Mouse (Mus musculus): Measurements from ENCODE around the gene Maml2. TPM values are rescaled to one million over a fixed set of nuclear protein-coding genes. Genes with fewer than 3 reads are reported as not detected.

Gene Maml2
- polyA plus RNA-seq (2012; fragmentation: generic; extraction: Trizol), result 1.3 TPM

DNA sequence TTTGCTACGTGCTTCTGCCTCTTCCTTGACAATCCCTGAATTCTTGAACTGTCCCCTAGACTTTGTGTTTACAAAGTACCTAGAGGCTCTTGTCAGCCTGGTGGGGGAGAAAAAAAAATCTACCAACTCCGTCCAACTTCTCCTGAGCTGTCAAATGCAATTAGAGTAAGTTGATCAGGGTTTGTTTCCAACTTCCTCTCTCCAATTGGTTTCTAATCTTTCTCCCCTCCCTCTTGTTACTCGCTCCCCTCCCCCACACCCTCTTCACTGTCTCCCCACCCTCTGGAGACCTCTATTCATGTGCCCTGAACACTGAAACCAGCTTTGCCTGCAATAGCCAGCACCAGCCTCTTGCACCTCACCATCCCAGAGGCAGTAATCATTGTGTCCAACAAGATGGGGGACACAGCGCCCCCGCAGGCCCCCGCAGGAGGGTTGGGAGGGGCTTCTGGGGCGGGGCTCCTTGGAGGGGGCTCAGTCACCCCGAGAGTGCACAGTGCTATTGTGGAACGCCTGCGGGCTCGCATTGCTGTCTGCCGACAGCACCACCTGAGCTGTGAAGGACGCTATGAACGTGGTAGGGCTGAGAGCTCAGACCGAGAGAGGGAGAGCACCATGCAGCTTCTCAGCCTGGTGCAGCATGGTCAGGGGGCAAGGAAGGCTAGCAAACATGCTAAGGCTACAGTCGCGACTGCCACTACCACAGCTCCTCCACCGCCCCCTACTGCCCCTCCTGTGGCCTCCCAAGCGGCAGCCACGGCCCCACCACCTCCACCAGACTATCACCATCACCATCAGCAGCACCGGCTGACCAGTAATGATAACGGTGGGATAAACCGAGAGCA, at the start of gene Maml2:
Maml2 (plus strand) TSS at position 290 of the 845 bp plus-strand sequence.
- Histone ChIP-seq H3ac (ENCODE audit: control insufficient read depth, insufficient read length) (peak within 1 kb of the TSS; percentile 14), H3K4me2 (ENCODE audit: low read depth) (peak within 1 kb of the TSS; percentile 83), H3K27me3 (ENCODE audit: control insufficient read depth, insufficient read depth, insufficient read length) (no peaks in the 10 kb centered on the region), H3K79me2 (ENCODE audit: control insufficient read depth, insufficient read depth) (no peaks in the 10 kb centered on the region), H3K4me3 (peak within 1 kb of the TSS; percentile 68), H3K36me3 (ENCODE audit: control insufficient read depth, insufficient read depth) (no peaks in the 10 kb centered on the region)
- TF ChIP-seq REST (IDR thresholded peaks at IDR 0.05; ENCODE audit: insufficient read depth, insufficient read length) (no peak), MYOG (IDR thresholded peaks at IDR 0.05; ENCODE audit: control insufficient read depth in 1 of 3, insufficient read depth in 1 of 3, insufficient read length in 2 of 3, low read depth in 2 of 3) (no peak), POLR2A (IDR thresholded peaks at IDR 0.05; ENCODE audit: insufficient read length, low read depth) (no peak), CEBPB (IDR thresholded peaks at IDR 0.05; ENCODE audit: insufficient read depth, poor library complexity, severe bottlenecking) (no peak), E2F4 (IDR thresholded peaks at IDR 0.05; ENCODE audit: insufficient read depth) (no peak), SRF (IDR thresholded peaks at IDR 0.05; ENCODE audit: control insufficient read depth, insufficient read length, low read depth) (no peak), TCF12 (IDR thresholded peaks at IDR 0.05; ENCODE audit: insufficient read depth, poor library complexity, severe bottlenecking) (no peak), USF1 (IDR thresholded peaks at IDR 0.05; ENCODE audit: low read depth) (no peak), MAX (IDR thresholded peaks at IDR 0.05; ENCODE audit: low read depth) (no peak)

DNA sequence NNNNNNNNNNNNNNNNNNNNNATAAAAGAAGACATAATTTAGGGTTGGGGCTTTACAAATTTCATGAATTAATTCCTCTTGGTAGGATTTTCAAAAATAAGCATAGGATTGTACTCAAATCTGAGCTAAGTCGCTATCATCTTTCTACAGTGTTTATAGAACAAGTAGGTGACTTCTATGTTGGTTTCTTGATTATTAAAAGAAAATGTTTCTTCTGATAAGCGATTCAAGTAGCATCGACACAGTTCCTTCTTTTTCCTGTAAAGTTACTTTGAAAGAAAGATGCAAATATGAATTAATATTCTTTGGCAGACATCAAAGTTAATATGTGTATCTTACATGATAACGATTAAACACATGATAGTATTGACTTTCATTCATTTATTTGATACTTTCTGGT, 49.7 kb upstream of the Maml2 start:
- TF ChIP-seq CEBPB (IDR thresholded peaks at IDR 0.05; ENCODE audit: insufficient read depth, poor library complexity, severe bottlenecking) (no peak), E2F4 (IDR thresholded peaks at IDR 0.05; ENCODE audit: insufficient read depth) (no peak), MAX (IDR thresholded peaks at IDR 0.05; ENCODE audit: low read depth) (no peak), REST (IDR thresholded peaks at IDR 0.05; ENCODE audit: insufficient read depth, insufficient read length) (no peak), POLR2A (IDR thresholded peaks at IDR 0.05; ENCODE audit: insufficient read length, low read depth) (no peak), SRF (IDR thresholded peaks at IDR 0.05; ENCODE audit: control insufficient read depth, insufficient read length, low read depth) (no peak)
- no peaks in the 10 kb centered on the region for H3K36me3 ChIP-seq (ENCODE audit: control insufficient read depth, insufficient read depth)
- H3K79me2 ChIP-seq (ENCODE audit: control insufficient read depth, insufficient read depth), result peaks cover 16% of the 10 kb centered on the region
- H3ac ChIP-seq (ENCODE audit: control insufficient read depth, insufficient read length), result no peak overlapping the region
- peak overlapping the region; percentile 72 for H3K4me3 ChIP-seq
- H3K27me3 ChIP-seq (ENCODE audit: control insufficient read depth, insufficient read depth, insufficient read length), result no peaks in the 10 kb centered on the region
- H3K4me2 ChIP-seq (ENCODE audit: low read depth), result peak overlapping the region; percentile 66

DNA sequence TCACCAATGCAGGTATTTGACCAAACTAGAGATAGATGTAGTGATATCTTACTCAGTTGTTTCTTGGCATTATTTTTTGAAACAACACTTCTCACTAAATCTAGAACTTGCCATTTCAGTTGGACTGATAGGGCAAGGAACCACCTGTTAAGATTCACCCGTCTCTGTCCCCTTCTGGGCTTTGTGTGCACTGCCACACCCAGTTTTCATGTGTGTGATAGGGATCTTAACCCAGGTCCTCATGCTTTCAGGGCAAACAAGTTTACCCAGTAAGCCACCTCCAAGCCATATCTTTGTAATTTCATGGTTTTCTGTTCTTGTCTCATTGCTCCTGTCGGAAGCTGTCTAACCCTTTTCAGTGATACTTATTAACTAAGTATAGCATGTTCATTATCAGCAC, 46.5 kb upstream of the Maml2 start:
- H3ac ChIP-seq (ENCODE audit: control insufficient read depth, insufficient read length), result no peak overlapping the region
- no peaks in the 10 kb centered on the region for H3K27me3 ChIP-seq (ENCODE audit: control insufficient read depth, insufficient read depth, insufficient read length)
- H3K4me2 ChIP-seq (ENCODE audit: low read depth), result no peak overlapping the region
- no peak for TF ChIP-seq CEBPB (IDR thresholded peaks at IDR 0.05; ENCODE audit: insufficient read depth, poor library complexity, severe bottlenecking)
- no peak for TF ChIP-seq TCF3 (IDR thresholded peaks at IDR 0.05; ENCODE audit: insufficient read length, low read depth)
- TF ChIP-seq TCF12 (IDR thresholded peaks at IDR 0.05; ENCODE audit: insufficient read depth, poor library complexity, severe bottlenecking), result no peak
- TF ChIP-seq MAX (IDR thresholded peaks at IDR 0.05; ENCODE audit: low read depth), result no peak
- no peak for TF ChIP-seq POLR2AphosphoS2 (IDR thresholded peaks at IDR 0.05; ENCODE audit: insufficient read length, low read depth)
- TF ChIP-seq USF1 (IDR thresholded peaks at IDR 0.05; ENCODE audit: low read depth), result no peak
- TF ChIP-seq POLR2A (IDR thresholded peaks at IDR 0.05; ENCODE audit: insufficient read length, low read depth), result no peak
- TF ChIP-seq MYOG (IDR thresholded peaks at IDR 0.05; ENCODE audit: control insufficient read depth in 1 of 3, insufficient read depth in 1 of 3, insufficient read length in 2 of 3, low read depth in 2 of 3), result no peak
- no peak for TF ChIP-seq MYOD1 (IDR thresholded peaks at IDR 0.05; ENCODE audit: control insufficient read depth in 1 of 3, insufficient read length in 2 of 3, low read depth in 2 of 3)
- TF ChIP-seq SRF (IDR thresholded peaks at IDR 0.05; ENCODE audit: control insufficient read depth, insufficient read length, low read depth), result no peak
- no peak for TF ChIP-seq REST (IDR thresholded peaks at IDR 0.05; ENCODE audit: insufficient read depth, insufficient read length)
- no peak for TF ChIP-seq E2F4 (IDR thresholded peaks at IDR 0.05; ENCODE audit: insufficient read depth)
- no peaks in the 10 kb centered on the region for H3K79me2 ChIP-seq (ENCODE audit: control insufficient read depth, insufficient read depth)
- no peak overlapping the region for H3K4me3 ChIP-seq
- H3K36me3 ChIP-seq (ENCODE audit: control insufficient read depth, insufficient read depth), result no peaks in the 10 kb centered on the region

DNA sequence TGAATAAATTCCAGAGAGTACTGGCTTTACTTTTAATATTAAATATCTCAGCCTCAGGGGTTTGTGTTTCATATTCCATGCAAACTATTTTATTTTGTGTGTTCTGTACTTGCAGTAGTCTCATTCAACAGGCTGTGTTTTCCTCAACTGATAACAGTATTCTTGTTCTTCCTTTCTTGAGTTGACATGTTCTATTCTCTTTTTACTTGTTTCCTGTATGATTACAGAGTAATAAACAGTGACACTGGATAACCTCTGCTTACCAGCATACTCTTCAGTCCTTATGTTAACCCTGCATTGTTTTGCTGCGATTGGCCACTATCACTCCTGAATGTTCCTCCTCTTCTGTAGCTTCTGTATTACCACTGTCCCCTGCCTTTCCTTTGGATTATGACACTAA, 41.0 kb upstream of the Maml2 start:
- no peak overlapping the region for H3K4me2 ChIP-seq (ENCODE audit: low read depth)
- no peaks in the 10 kb centered on the region for H3K36me3 ChIP-seq (ENCODE audit: control insufficient read depth, insufficient read depth)
- H3K4me3 ChIP-seq, result no peak overlapping the region
- TF ChIP-seq TCF12 (IDR thresholded peaks at IDR 0.05; ENCODE audit: insufficient read depth, poor library complexity, severe bottlenecking) (no peak), USF1 (IDR thresholded peaks at IDR 0.05; ENCODE audit: low read depth) (no peak), MYOG (IDR thresholded peaks at IDR 0.05; ENCODE audit: control insufficient read depth in 1 of 3, insufficient read depth in 1 of 3, insufficient read length in 2 of 3, low read depth in 2 of 3) (no peak), SRF (IDR thresholded peaks at IDR 0.05; ENCODE audit: control insufficient read depth, insufficient read length, low read depth) (no peak), POLR2A (IDR thresholded peaks at IDR 0.05; ENCODE audit: insufficient read length, low read depth) (no peak), REST (IDR thresholded peaks at IDR 0.05; ENCODE audit: insufficient read depth, insufficient read length) (no peak), E2F4 (IDR thresholded peaks at IDR 0.05; ENCODE audit: insufficient read depth) (no peak), TCF3 (IDR thresholded peaks at IDR 0.05; ENCODE audit: insufficient read length, low read depth) (no peak), CEBPB (IDR thresholded peaks at IDR 0.05; ENCODE audit: insufficient read depth, poor library complexity, severe bottlenecking) (no peak), POLR2AphosphoS2 (IDR thresholded peaks at IDR 0.05; ENCODE audit: insufficient read length, low read depth) (no peak), MYOD1 (IDR thresholded peaks at IDR 0.05; ENCODE audit: control insufficient read depth in 1 of 3, insufficient read length in 2 of 3, low read depth in 2 of 3) (no peak), MAX (IDR thresholded peaks at IDR 0.05; ENCODE audit: low read depth) (no peak)
- H3ac ChIP-seq (ENCODE audit: control insufficient read depth, insufficient read length), result no peak overlapping the region
- H3K27me3 ChIP-seq (ENCODE audit: control insufficient read depth, insufficient read depth, insufficient read length), result no peaks in the 10 kb centered on the region
- no peaks in the 10 kb centered on the region for H3K79me2 ChIP-seq (ENCODE audit: control insufficient read depth, insufficient read depth)
